Mouse (Mus musculus): Measurements from ENCODE around the gene Mok. TPM values are rescaled to one million over a fixed set of nuclear protein-coding genes. Genes with fewer than 3 reads are reported as not detected.

The Mok gene
- polyA plus RNA-seq, 1 experiment, result 0.25 TPM

DNA sequence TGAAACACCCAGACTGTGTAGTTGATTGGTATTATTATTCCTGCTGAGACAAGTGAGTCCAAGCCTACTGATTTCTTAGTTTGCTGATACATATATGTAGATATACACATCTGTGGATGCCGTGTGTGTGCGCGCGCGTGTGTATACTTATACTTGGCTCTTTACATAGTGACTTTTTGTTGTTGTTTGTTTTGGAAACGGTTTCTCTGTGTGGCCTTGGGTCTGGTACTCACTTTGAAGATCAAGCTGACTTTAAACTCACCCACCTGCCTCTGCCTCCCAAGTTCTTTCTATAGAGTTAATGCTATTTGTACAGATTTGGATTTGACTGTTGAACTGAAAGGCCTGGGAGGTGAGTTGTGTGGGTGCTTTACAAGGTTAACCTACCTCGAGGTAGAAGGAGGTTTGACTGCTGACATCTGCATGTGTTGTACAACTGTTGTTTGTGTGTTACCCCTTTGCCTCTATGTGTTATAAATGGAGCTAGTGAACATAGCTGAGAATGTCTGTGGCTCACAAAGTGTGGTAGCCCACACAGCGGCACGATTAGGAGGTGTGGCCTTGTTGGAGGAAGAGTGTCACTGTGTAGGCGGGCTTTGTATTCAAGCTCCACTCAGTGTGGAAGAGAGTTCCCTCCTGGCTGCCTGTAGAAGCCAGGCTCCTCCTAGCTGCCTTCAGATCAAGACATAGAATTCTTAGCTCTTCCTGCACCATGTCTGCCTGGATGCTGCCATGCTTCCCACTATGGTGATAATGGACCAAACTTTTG, 70.1 kb downstream of the Mok start:
- TF ChIP-seq GATA1 (IDR thresholded peaks at IDR 0.05; ENCODE audit: low read length), result no peak

DNA sequence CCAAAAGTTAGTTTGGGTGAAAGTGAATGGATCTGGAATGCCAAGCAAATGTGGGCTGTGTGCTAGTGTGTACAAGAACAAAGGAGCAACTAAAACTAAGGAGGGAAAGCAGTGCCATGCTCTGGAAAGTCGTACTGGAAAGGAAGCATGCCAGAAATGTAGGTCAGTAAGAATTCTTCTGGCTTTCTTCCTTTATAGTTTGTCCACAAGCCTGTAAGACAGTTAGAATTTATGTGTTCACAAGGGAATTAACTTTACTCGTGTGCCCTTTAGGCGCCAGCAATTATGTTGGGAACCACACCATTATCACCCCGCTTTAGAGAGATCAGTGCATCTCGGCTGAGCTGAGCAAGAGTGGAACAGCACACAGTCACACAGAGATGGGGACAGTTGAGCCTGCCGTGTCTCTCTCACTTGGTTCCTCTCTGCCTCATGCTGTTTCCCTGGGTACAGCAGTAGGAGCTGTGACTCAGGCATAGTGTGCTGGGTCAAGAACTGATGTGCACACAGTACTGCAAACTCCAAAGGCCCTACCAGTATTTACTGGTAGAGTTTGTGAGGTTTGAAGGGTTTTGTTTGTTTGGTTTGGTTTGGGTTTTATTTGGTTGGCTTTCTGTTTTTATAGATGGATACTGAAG, 71.0 kb downstream of the Mok start:
- no peak for TF ChIP-seq GATA1 (IDR thresholded peaks at IDR 0.05; ENCODE audit: low read length)

DNA sequence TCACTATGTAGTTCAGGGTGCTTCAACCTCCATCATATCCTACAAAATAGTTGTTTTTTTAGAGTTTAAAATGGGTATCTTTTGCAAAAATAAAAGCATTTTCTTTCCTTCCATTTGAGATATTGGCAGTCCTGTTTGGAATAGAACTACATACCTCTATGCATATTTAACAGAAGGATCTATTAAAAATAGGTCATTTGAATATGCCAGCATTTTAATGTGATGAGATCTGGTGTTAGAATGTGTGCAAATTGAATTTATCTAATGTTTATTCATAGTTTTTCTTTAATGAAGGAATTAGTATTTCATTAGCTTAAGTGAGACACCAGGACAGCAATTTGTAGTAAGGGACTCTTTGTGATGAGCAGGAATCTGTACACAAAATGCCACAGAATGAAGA, 72.2 kb downstream of the Mok start:
- no peak for TF ChIP-seq GATA1 (IDR thresholded peaks at IDR 0.05; ENCODE audit: low read length)

DNA sequence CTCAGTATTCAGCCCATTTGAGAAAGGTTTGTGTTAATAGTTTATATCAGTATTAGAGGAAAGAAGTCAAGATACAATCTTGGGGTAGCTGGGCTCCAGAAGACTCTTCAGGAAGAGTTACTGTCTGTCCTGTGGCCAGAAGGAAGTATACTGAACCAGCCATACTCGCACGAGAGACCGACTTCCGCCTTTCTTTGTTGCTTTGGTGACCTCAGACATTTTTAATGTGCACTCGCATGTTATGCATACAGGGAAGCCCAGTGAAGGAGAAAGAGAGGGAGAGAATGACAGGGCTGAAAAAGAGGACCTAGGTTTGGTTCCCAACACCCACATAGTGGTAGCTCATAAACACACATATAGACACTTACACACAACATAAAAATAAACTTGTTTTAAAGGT, 76.2 kb downstream of the Mok start:
- TF ChIP-seq GATA1 (IDR thresholded peaks at IDR 0.05; ENCODE audit: low read length), result no peak

DNA sequence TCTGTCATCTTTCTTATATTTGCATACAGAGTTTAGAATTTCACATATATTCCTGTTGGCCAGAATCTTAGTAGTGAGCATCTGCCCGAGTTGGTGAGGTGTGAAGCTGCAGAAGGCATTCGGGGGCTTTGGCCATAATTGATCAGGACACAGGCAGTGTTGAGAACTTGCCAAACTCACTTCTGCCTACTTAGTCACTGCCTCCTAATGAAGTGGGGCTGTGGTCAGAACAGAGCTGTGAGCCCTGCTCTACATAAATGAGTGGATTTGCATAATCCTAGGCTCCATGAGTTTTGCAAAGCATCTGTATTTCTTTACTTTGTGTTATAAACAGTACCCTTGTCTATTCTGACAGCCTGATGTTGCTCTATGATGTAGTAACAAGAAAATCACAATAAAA, 78.4 kb downstream of the Mok start:
- no peak for TF ChIP-seq GATA1 (IDR thresholded peaks at IDR 0.05; ENCODE audit: low read length)

DNA sequence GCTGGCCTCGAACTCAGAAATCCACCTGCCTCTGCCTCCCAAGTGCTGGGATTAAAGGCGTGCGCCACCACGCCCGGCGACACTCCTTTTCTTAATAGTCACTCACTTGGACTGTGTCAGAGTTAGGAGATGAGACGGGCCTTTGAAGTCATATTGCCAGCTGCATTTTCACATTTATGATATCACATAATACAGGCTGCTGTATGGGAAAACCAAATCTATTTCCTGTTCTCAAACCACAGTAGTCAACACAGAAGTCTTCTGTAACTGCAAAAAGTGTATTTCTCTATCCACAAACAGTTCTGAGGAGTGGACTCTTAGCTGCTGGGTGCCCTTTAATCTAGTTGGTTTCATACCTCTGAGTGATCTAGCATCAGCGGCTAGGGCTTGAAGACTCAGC, 81.8 kb downstream of the Mok start:
- no peak for TF ChIP-seq GATA1 (IDR thresholded peaks at IDR 0.05; ENCODE audit: low read length)

Other genes starting within 250 kb of the Mok start
- 245 and 256 TPM in 2 replicates for gene Dync1h1, start 239.5 kb downstream of the Mok start, polyA plus RNA-seq (2012)
- not detected in 2 replicates for gene 1700001K19Rik, start 158.3 kb downstream of the Mok start, polyA plus RNA-seq (2012)
- 185 and 402 TPM in 2 replicates for gene Hsp90aa1, start 138.2 kb downstream of the Mok start, polyA plus RNA-seq (2012)
- gene Wdr20, start 103.0 kb downstream of the Mok start, polyA plus RNA-seq (2012), result 11.6 and 29.7 TPM in 2 replicates
- gene Zfp839, start 9.3 kb upstream of the Mok start, polyA plus RNA-seq (2012), result 7.4 and 7.8 TPM in 2 replicates
- 7.9 and 21.1 TPM in 2 replicates for gene Cinp, start 48.2 kb upstream of the Mok start, polyA plus RNA-seq (2012)
- gene Tecpr2, start 48.3 kb upstream of the Mok start, polyA plus RNA-seq (2012), result 3.1 and 3.3 TPM in 2 replicates
- gene Ankrd9, start 138.1 kb upstream of the Mok start, polyA plus RNA-seq (2012), result 12.9 and 16.7 TPM in 2 replicates
- gene Rcor1, start 198.4 kb upstream of the Mok start, polyA plus RNA-seq (2012), result 47.2 and 54.2 TPM in 2 replicates

Data from G1E-ER4 (cell line).